Mouse (Mus musculus): Measurements from ENCODE around the gene Phf11c. TPM values are rescaled to one million over a fixed set of nuclear protein-coding genes. Genes with fewer than 3 reads are reported as not detected.
"Not testable (repeated sequence)": the region's sequence is repeated elsewhere in the genome, so short reads cannot be mapped to it uniquely, and the experiment has no call there.

The Phf11c gene
- total RNA-seq (2015; ENCODE audit: low replicate concordance): 0.96 and 1.3 TPM in 2 replicates
- 1.4 and 2.2 TPM in 2 replicates for total RNA-seq (2017; ENCODE audit: low replicate concordance)

DNA sequence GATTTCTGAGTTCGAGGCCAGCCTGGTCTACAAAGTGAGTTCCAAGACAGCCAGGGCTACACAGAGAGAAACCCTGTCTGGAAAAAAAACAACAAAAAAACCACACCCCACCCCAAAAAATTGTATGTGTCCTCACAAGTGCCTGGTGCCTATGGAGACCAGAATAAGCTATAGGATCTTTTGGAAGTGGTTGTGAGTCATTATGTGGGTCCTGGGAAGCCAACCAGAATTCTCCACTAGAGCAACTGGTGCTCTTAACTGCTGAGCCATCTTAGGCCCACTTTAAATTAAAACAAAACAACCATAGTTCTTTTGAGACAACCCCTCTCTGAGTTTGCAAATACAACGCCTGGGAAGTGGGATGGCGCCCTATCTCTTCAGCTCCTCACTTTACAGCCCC, at the start of gene Phf11c:
Gene Phf11c (minus strand): TSS at position 101 of the 400 bp plus-strand sequence.
- no peak for ATAC-seq (replicated peaks; ENCODE audit: low FRiP score, poor library complexity, severe bottlenecking)

DNA sequence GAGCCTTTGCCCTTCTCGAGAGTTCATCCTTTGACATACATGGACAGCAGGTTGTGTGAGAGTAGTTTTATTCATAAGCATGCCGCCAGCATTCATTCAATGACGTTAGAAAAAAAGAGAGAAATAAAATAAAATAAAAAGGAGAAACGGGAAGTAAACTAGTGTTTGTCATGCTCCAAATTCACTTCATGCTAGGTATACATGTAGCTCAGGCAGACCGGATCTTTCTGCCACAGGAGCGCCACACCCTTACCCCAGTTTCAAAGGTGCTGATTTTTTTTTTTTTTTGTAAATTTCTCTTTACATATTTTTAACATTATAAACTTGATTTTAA, 46.3 kb upstream of the Phf11c start:
- ATAC-seq (replicated peaks; ENCODE audit: low FRiP score, poor library complexity, severe bottlenecking): no peak

GRCm38 (mm10) chr14:59440558-59441471, 45.6 kb upstream of the Phf11c start, which contains the start of the genes Setdb2 and Cab39l:
Gene Setdb2, minus strand, starts transcription at chr14:59440884.
Gene Cab39l, plus strand, starts transcription at chr14:59440972.
- peak; percentile 98 for ATAC-seq (replicated peaks; ENCODE audit: low FRiP score, poor library complexity, severe bottlenecking)

- ATAC-seq (replicated peaks; ENCODE audit: low FRiP score, poor library complexity, severe bottlenecking): no peak
These were observed 44.9 kb upstream of the Phf11c start for GRCm38 (mm10) chr14:59440039-59440438.

DNA sequence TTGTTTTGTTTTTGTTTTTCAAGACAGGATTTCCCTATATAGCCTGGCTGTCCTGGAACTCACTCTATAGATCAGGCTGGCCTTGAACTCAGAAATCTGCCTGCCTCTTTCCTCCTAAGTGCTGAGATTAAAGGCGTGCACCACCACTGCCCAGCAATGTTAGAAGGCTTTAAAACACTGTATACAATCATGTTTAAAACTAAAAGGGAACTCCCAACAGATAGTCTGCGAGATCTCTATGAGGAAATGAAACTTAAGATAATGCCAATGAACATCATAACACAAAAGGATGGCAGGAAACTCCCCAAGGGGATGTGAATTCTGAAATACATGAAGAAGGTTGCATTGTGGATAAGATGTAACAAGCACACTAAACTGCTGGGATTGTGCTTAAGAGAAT, 43.3 kb upstream of the Phf11c start:
- no peak for ATAC-seq (replicated peaks; ENCODE audit: low FRiP score, poor library complexity, severe bottlenecking)

DNA sequence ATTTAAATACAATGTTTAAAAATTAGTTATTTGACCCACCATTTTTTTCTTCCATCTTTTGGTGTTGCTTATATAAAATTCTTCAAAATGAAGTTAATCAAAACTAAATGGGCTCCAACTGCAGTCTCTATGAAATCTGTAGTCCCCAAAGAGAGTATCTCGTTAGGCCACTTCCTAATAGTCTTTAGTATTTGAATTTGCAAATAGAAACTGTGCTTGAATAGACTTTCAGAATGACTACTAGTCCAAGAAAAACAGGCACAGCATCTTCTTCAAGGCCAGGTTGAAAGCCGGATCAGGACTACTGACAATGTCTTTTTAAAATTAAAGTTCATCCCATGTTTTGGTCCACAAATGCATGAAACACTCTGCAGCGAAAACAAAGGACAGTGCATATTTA, 42.2 kb upstream of the Phf11c start:
- no peak for ATAC-seq (replicated peaks; ENCODE audit: low FRiP score, poor library complexity, severe bottlenecking)

DNA sequence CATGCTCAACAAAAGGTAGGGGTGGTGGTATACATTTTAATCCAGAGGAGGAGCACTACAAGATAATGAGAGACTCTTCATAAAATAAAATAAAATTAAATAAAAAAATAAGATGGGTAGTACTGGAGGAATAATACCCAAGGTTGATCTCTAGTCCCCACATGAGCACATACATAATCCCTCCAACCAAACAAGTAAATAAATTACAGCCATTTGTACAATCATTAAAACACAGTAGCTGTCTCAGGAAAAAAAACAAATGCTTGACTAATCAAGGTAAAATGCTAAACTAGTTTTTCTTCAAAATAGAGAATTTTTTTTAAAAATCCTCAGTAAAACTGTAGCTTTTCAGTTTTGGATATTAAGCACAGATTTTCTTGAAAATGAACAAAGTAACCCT, 40.0 kb upstream of the Phf11c start:
- ATAC-seq (replicated peaks; ENCODE audit: low FRiP score, poor library complexity, severe bottlenecking): no peak

- ATAC-seq (replicated peaks; ENCODE audit: low FRiP score, poor library complexity, severe bottlenecking): no peak
These were observed 38.7 kb upstream of the Phf11c start for GRCm38 (mm10) chr14:59433902-59434301.

GRCm38 (mm10) chr14:59430556-59430955, 35.4 kb upstream of the Phf11c start:
- no peak for ATAC-seq (replicated peaks; ENCODE audit: low FRiP score, poor library complexity, severe bottlenecking)

DNA sequence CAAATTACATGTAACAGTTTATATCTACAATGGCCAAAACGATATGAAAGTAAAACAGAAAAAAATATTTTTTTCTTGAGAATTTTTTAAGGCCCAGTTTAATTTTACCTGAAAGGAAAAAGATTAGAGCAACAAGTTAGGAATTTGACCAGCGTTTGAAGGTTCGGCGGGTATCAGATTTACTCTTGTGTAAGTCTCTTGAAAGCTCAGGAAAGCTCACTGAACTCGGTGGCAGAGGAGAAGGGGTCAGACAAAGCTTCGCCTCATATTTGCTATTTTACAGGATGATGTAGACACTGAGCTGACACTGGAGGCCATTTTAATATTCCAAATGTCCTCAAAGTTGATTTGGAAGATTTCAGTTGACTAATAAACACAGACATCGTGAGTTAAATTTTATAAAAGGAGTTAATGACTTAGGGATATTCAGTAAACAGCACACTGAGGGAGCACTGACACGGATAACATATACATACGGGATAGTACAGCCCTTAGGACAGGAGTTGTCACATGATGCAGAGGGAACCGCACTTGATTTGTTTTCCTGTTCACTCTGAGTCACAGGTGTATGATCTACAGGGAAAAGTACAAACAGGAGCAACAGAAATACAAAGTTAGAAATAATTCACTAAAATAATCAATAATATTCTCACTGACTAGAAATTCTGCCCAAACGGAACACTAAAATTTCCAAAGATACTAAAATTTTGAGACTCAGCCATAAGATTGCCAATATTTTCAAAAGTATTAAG, 27.9 kb upstream of the Phf11c start:
- no peak for ATAC-seq (replicated peaks; ENCODE audit: low FRiP score, poor library complexity, severe bottlenecking)

DNA sequence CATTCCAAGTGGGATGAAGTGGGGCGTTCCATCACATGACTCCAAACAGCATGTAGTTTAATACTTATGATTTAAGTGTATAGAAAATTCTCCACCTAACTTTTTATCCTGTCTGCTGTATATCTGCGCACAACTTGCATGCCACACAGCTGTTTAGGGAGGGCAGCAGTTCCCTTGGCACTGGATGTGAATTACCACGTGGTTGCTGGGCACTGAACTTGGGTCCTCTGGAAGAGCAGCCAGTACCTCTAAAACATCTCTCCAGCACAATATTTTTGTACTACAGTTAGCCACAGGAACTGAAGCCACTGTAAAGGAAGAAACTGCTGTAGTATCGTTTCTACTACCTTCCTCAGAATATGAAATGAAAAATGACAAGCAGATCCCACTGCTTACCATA, 23.0 kb upstream of the Phf11c start:
- ATAC-seq (replicated peaks; ENCODE audit: low FRiP score, poor library complexity, severe bottlenecking): no peak

- ATAC-seq (replicated peaks; ENCODE audit: low FRiP score, poor library complexity, severe bottlenecking): not testable (repeated sequence)
These were observed 19.8 kb upstream of the Phf11c start for GRCm38 (mm10) chr14:59414979-59415378.

GRCm38 (mm10) chr14:59396999-59397398, 1.8 kb upstream of the Phf11c start:
- ATAC-seq (replicated peaks; ENCODE audit: low FRiP score, poor library complexity, severe bottlenecking): no peak

DNA sequence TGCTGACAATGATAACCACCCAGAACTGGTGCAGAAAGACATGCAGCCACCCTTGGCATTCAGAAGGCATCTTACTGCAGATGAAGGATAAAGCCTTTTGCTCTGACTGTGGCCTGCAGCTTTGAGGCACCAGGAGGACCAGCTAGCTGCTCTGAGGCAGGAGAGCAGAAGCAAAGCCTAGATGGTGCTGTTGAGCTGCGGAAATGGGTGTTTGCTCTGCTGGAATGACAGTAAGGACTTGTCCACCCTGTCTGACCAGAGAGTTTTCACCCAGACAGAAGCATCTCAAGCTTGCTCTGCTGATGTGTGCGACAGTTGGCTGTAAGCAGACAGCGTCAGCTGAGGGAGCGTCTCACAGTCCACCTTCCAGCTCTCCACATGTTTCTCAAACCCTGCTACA, 5.0 kb downstream of the Phf11c start:
- not testable (repeated sequence) for ATAC-seq (replicated peaks; ENCODE audit: low FRiP score, poor library complexity, severe bottlenecking)

GRCm38 (mm10) chr14:59389532-59389931, 5.6 kb downstream of the Phf11c start:
- no peak for ATAC-seq (replicated peaks; ENCODE audit: low FRiP score, poor library complexity, severe bottlenecking)

DNA sequence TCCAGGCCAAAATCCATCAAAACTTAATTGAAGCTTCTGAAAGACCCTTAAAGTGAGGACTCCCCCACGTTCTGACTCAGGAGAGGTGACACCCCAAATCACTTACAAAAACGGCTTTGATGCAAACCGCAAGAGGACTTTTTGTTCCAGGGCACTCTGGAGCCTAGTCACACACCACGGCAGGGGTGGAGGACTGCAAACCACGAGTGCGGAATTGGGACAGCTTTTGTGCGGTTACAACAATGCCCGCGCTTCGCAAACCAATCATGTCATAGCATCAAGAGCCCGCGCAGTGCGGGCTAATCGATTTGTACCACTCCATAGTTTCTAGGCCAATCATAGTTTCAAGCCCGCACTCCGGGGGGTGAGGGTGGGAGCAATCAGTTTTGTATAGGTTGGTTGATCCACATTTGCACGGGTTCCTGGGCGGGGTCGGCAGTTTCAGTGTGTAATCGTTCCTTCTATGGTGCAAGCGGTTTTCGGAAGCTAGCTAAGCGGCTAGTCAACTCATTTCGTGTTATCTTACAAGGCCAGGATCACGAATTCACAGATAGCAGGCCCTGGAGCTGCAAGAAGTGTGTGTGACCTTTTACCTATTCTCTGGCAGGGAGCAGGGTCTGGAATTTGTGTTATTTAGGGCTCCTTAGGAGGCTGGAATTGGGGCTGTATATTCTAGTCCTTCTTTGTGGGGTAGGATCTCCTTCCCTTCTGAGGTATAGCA, 24.7 kb downstream of the Phf11c start:
- ATAC-seq (replicated peaks; ENCODE audit: low FRiP score, poor library complexity, severe bottlenecking): no peak

DNA sequence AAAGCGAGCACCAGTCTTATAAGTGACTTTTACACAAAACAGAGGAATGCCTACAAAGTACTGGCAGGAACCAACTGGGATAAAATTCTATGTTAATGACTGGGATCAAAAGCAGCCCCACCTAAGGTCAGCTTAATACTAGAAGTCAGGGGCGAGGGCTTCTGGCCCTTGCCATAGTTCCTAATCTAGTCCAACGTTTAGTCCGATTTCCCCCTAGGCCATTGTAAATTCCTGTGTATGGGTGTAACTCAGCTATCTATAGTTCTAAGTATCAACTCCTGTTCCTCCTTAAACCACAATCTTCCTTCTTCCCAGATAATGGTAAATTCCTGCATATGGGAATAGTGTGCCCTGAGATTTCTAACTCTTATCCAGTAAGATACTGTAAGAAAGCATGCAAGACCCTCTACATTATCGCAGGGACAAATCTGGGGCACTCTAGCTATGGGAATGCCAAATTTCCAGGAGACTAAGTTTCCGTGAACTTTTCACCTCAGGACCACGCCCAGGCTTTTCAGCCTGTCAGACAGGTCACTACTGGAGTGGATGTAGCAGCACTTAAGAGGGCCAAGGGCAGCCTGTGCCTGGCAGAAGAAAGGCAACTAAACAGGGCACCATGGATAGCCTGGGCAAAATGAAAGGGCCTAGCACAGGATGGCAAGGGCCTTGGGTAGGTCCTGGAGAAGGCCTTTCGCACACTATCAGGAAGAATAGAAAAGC, 28.6 kb downstream of the Phf11c start:
- ATAC-seq (replicated peaks; ENCODE audit: low FRiP score, poor library complexity, severe bottlenecking): no peak

DNA sequence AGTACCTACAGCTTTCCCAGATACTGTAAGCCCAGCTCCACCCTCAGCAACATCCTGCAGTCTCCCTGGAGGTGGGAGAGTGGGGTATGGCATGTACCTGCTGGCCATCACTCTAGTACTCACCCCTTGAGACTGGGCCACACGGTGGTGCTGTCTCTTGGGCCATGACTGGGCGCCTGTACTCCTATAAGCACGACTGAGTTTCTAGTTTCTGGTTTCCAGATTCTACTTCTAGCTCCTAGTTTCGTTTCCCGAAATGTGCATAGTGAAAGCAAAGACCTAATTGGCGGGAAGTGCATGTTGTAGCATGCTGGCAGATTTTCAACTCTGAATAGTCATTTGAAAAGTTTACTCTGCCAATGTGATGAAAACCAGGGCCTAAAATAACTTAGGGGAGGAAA, 29.9 kb downstream of the Phf11c start, which contains the start of gene Phf11d:
Gene Phf11d (minus strand): TSS at position 227 of the 401 bp plus-strand sequence.
- ATAC-seq (replicated peaks; ENCODE audit: low FRiP score, poor library complexity, severe bottlenecking): no peak

DNA sequence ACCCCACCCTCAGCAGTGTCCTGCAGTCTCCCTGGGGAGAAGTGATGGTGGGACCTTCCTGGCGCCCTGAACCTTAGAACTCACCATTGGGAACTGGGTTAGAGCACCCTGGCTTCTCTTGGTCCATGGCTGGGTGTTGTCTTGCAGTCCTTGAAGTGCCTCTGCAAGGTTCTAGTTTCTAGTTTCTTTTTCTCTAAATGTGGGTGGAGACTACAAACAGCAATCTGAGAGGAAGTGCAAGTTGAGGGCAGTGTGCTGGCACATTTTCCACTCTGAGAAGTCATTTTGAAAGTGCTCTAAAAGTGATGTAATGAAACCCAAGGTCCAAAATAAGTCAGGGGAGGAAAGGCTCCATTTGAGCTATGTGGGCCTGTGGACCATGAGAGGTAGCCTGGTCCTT, 54.0 kb downstream of the Phf11c start, which contains the start of gene Phf11b:
Gene Phf11b (minus strand): TSS at position 163 of the 400 bp plus-strand sequence.
- not testable (repeated sequence) for ATAC-seq (replicated peaks; ENCODE audit: low FRiP score, poor library complexity, severe bottlenecking)
